Mouse (Mus musculus) common myeloid progenitor, adult 5-6 weeks (primary cell): ENCODE data around the gene Igsf11. TPM values are rescaled to one million over a fixed set of nuclear protein-coding genes. Genes with fewer than 3 reads are reported as not detected.
"Not testable (repeated sequence)": the region's sequence is repeated elsewhere in the genome, so short reads cannot be mapped to it uniquely, and the experiment has no call there.

Source experiments
- ATAC-seq: replicated peaks from 2 replicates; pipeline ENCODE4 v1.8.0; 2016; ENCODE audit warnings: low read depth, mild to moderate bottlenecking, moderate TSS enrichment, inconsistent platforms; ENCODE audit not compliant: poor library complexity, severe bottlenecking
- total RNA-seq: library from RNA; stranded (forward); fragments of 200-1000, 187-1606 nt; gene quantifications from 2 replicates; pipeline ENCODE4 v1.2.3, GENCODE M21; 2017

Gene Igsf11
- total RNA-seq, 1 experiment from 2014 or later: not detected

- no peak for ATAC-seq
Measured at GRCm38 (mm10) chr16:38980546-38980945, 88.1 kb downstream of the Igsf11 start.

GRCm38 (mm10) chr16:38982051-38982450 lies 89.6 kb downstream of the Igsf11 start:
- no peak for ATAC-seq

- ATAC-seq: no peak
Measured at GRCm38 (mm10) chr16:38982508-38983236, 90.2 kb downstream of the Igsf11 start.

- ATAC-seq: not testable (repeated sequence)
Measured at GRCm38 (mm10) chr16:38983850-38984249, 91.4 kb downstream of the Igsf11 start.

DNA sequence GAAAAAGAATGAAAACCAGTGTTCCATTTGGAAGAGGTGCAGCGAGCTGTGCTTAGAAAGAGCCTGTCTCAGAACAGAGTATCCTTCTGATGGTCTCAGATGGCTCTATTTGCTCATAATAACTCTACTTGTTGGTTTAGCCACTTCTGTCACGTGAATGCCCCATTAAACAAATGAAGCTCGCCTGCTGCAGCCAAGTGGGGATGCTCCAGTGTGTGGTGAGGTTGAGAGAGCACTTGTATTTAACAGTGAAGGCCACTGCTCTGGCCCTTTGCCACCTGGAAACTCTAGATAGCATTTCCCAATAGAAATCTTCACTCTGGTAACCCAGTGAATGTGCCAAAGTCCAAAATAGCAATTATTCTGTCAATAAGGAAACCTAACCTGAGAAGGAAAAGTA lies 92.9 kb downstream of the Igsf11 start:
- no peak for ATAC-seq

GRCm38 (mm10) chr16:38986410-38986809 lies 93.9 kb downstream of the Igsf11 start:
- ATAC-seq: no peak

DNA sequence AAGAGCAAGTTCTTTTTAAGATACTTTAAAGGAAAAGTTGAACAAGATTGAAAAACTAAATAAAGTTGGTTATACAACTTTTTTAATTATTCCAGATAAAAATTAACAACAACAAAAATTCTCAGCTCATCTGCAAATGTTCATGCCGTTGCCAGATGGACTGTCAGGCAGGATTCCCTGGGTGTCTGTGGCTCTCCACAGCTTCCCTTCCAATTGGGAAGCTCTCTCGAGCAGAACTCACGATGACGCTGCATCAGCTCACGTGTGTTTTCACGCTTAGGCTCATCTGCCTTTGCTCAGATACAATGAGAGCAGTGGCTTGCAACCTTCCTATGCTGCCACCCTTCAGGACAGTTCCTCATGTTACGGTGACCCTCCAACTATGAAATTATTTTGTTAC lies 101.2 kb downstream of the Igsf11 start:
- no peak for ATAC-seq

DNA sequence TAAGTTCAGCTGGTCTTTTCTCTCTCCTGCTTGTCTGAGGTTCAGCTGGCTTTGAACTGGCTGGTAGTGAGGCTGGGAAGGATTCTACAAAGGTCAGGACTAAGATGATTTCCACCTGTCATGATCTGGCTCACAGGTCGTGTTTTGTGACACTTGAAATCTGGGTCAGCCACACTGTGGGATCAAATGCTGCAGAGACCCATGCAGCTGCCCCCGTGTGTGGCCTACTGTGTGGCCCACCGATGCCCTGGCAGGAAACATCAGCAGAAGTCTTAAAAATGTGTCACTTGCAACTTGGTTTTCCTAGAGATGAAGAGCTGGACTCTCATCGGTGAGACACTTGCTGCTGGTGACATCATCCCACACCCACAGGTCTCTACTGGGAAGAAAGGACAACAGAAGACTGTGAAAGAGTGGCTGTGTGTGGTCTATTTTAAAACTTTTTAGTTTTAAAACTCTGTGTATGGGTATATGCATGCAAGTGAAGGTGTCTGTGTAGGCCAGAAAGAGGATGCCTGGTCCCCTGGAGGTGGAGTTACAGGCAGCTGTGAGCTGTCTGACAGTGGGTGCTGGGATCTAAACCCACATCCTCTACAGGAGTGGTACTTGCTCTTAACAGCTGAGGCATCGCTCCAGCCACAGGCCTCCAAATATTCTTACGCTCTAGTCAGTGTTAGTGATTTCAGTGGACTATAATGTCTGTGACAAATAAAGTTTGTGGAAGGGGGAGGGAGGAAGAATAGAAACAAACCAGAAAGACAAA lies 106.2 kb downstream of the Igsf11 start:
- no peak for ATAC-seq

DNA sequence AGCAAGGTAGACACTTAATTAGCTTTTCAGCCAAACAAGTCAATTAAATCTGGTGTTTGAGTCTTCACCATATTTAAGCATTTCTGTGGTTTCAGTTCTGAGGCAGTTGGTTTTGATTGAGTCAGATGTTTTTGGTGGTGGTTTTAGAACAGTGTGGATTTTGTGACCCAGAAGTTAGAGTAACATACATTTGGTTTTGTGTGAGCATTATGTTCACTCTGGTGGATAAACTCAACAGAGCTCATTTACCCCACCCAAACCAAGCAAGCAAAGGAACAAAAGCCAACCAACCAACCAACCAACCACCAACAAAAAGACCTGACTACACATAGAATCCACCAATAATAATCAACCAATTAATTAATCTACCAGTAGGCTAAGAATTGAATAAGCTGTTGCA lies 106.8 kb downstream of the Igsf11 start:
- ATAC-seq: no peak

- ATAC-seq: no peak
Measured at GRCm38 (mm10) chr16:39006978-39007377, 114.5 kb downstream of the Igsf11 start.

DNA sequence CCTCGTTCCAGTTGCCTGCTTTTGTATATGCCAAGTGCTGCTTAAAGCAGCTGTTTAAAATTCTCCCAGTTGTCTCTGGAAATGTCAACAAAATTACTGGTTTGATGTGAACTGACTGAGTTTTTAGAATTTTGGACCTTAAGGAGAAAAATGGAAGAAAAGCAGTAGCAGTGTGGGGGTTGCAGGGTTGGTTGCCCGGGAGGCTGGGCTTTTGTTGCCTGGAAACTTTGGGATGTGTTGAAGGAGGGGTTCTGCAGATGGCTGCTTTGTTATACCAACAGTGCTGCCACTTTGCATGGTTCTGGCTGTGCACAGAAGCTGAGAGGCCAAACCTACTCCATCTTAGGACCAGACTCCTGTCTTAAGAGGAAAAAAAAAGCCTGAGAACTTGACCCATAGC lies 127.0 kb downstream of the Igsf11 start:
- no peak for ATAC-seq

DNA sequence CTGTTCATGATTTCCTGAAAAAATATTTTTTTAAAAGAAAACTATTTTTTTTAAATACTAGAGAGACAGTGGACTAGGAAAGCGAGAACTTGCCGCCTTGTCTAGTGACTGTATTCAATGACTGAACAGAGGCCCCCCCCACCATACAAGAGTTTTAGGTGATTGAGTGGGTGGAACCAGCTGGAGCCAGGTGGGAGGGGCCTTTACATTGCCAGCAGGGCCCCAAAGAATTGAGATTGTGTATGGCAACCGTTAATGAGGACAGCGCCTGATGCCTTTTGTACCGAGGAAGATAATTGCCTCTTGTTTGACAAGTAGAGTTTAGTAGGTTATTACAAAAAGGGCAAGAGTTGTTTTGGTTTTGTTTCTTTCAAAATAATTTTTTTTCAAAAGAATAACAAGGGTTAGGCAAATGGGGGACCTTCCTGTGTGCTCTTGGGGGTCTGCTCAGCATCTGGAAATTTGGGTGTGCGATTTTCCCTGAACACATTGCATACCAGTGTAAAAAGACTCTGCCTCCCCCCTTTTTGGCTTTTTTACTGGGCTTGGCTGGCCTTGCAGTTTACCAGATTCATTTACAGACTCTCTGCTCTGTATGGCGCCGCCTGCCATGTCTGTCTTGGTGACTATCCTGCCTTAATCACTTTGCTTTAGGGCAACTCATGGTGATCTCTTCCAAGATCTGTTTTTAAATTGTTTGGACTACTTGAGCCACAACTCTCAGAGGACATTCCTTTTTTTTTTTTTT lies 133.7 kb downstream of the Igsf11 start:
- no peak for ATAC-seq

DNA sequence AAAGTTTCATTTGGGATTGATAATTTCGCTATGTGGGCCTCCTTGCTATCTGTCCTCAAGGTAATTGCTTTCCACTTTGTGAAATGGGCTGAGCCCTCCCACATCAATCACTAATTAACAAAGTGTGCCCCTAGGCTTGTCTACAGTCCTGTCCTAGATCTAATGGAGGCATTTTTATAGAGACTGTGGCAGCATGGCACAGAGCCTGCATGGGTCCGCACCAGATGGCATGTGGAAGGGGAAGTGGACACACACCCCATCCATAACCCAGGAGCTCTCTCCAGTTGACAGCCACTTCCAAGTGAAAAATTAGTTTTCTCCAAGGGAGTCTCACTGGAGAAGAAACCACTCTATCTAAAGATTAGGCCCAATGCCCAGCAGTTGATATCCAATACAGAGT lies 138.9 kb downstream of the Igsf11 start:
- no peak for ATAC-seq

- no peak for ATAC-seq
Measured at GRCm38 (mm10) chr16:39037257-39037656, 144.8 kb downstream of the Igsf11 start.

DNA sequence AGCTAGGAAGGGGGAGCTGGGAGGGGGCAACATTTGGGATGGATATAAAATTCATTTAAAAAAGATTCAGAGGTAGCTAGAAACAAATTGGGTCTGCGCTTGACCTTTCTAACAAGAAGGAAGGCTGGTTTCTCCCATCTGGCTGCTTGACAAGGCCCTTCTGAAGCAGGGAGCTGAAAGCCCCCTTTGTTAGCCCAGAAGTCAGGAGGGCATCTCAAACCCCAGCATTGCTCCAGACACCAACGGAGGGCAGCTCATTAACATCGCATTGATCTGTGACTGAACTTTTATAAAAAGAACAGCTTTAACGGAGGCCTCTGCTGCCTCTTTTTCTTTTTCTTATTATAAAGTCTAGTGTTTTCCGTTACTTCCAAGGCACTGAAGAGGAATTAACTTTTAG lies 151.9 kb downstream of the Igsf11 start:
- no peak for ATAC-seq

- peak; percentile 79 for ATAC-seq
Measured at GRCm38 (mm10) chr16:39048889-39049288, 156.4 kb downstream of the Igsf11 start.

DNA sequence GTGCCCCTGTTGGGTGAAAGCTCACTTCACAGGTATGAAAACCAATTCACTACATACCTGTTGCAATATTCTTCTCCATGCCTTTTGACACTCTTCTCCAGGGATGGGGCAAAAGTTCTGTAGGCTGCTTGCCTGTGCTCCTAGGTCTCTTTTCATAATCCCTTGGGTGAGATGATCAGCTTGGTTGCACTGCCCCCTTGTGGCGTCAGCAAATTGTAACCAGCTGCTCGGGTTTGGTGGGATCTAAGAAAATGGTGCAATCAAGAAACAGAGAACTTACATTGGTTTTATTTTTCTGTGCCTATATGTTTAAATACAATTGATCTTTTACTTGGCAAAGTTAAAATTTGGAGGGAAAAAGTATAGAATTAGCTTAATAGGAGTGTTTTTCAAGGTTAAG lies 160.5 kb downstream of the Igsf11 start:
- peak; percentile 86 for ATAC-seq

GRCm38 (mm10) chr16:39053779-39054178 lies 161.3 kb downstream of the Igsf11 start:
- no peak for ATAC-seq

GRCm38 (mm10) chr16:39056061-39056460 lies 163.6 kb downstream of the Igsf11 start:
- ATAC-seq: peak; percentile 74; the same call in 1 of the 2 replicates

DNA sequence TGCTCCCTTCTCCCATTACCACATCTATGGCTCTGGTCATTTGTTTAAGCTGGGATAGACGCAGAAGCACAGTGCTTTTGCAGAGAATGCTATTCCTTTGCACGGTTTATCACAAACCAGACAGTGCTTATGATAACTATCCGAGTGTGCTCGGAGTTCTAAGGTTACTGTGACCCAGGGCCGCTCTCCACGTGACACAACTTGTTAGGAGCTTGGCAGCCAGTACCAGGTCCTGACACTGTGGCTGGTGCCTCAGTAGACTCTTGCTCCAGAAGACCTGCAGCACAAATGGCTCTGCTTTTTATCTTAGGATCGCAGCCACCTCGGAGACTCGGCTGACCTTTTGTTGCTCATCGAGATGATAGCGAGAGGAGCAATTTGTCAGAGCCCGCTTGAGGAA lies 164.5 kb downstream of the Igsf11 start:
- no peak for ATAC-seq

DNA sequence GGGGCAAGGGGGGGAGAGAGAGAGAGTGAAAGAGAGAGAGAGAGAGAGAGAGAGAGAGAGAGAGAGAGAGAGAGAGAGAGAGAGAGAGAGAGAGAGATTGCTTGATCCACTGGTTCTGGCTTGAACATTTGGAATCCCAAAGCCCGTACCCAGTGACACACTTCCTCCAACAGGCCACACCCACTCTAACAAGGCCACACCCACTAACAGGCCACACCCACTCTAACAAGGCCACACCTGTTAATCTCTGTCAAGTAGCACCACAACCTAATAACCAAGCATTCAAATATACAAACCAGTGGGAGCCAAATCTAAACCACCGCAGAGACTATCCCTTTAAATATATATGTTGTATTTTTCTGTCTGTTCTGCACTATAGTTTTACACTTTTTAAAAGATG lies 166.4 kb downstream of the Igsf11 start:
- no peak for ATAC-seq
